Mouse (Mus musculus) monocyte, adult 2 months (primary cell): ENCODE results near the gene Rmnd5b.
"Not testable (repeated sequence)": the region's sequence is repeated elsewhere in the genome, so short reads cannot be mapped to it uniquely, and the experiment has no call there.

ENCODE experiments used
- DNase-seq, 2 experiments: peaks; one replicate each; pipeline ENCODE4 v3.0.0; 2022; ENCODE audit warnings: low spot score in 2 of 2, low read depth in 1 of 2

Rmnd5b gene

GRCm38 (mm10) chr11:51649889-51650199, 14.1 kb upstream of the Rmnd5b start:
- DNase-seq: no peak

- no peak for DNase-seq
Measured at GRCm38 (mm10) chr11:51649111-51649888, 13.6 kb upstream of the Rmnd5b start.

- no peak for DNase-seq
Measured at GRCm38 (mm10) chr11:51648566-51648965, 12.9 kb upstream of the Rmnd5b start.

- DNase-seq: no peak
Measured at GRCm38 (mm10) chr11:51646751-51647667, 11.3 kb upstream of the Rmnd5b start.

GRCm38 (mm10) chr11:51646245-51646644, 10.5 kb upstream of the Rmnd5b start:
- DNase-seq: no peak

- DNase-seq: no peak
Measured at GRCm38 (mm10) chr11:51645293-51645692, 9.6 kb upstream of the Rmnd5b start.

GRCm38 (mm10) chr11:51644217-51644616, 8.5 kb upstream of the Rmnd5b start:
- no peak for DNase-seq

GRCm38 (mm10) chr11:51643761-51644160, 8.1 kb upstream of the Rmnd5b start:
- DNase-seq: no peak

- no peak for DNase-seq
Measured at GRCm38 (mm10) chr11:51643202-51643601, 7.5 kb upstream of the Rmnd5b start.

GRCm38 (mm10) chr11:51640748-51641147, 5.1 kb upstream of the Rmnd5b start:
- DNase-seq: no peak

GRCm38 (mm10) chr11:51638497-51638896, 2.8 kb upstream of the Rmnd5b start:
- DNase-seq: no peak

- peak; percentile 60 to 78 for DNase-seq
Measured at GRCm38 (mm10) chr11:51637971-51638414, 2.3 kb upstream of the Rmnd5b start.

- DNase-seq: peak in 1 of 2 experiments; percentile 49
Measured at GRCm38 (mm10) chr11:51636323-51636684, 608 bp upstream of the Rmnd5b start.

GRCm38 (mm10) chr11:51635127-51635524, 570 bp downstream of the Rmnd5b start:
- no peak for DNase-seq

GRCm38 (mm10) chr11:51633721-51634120, 2.0 kb downstream of the Rmnd5b start:
- no peak for DNase-seq

- DNase-seq: not testable (repeated sequence)
Measured at GRCm38 (mm10) chr11:51633200-51633599, 2.5 kb downstream of the Rmnd5b start.

GRCm38 (mm10) chr11:51632130-51632753, 3.5 kb downstream of the Rmnd5b start:
- DNase-seq: no peak

GRCm38 (mm10) chr11:51629651-51630314, 5.9 kb downstream of the Rmnd5b start:
- DNase-seq: no peak

- no peak for DNase-seq
Measured at GRCm38 (mm10) chr11:51627907-51628306, 7.8 kb downstream of the Rmnd5b start.

- no peak for DNase-seq
Measured at GRCm38 (mm10) chr11:51627425-51627824, 8.3 kb downstream of the Rmnd5b start.

- DNase-seq: no peak
Measured at GRCm38 (mm10) chr11:51625187-51625820, 10.4 kb downstream of the Rmnd5b start.
